Mouse (Mus musculus) cortical plate, adult 2 months (tissue): ENCODE data around the gene Gm1043. TPM values are rescaled to one million over a fixed set of nuclear protein-coding genes. Genes with fewer than 3 reads are reported as not detected.

Source experiments
- H3K27ac ChIP-seq: fragments of 200-500 bp; 2 replicates; pipeline ENCODE4 v1.5.1; 2012; ENCODE audit warnings: low read length, control low read depth, inconsistent platforms; ENCODE audit not compliant: insufficient read depth
- H3K4me1 ChIP-seq: fragments of 200-500 bp; 2 replicates; pipeline ENCODE4 v1.6.1; 2011; ENCODE audit warnings: low read length; ENCODE audit not compliant: control insufficient read depth, insufficient read depth
- H3K4me3 ChIP-seq: fragments of 200-500 bp; 2 replicates; pipeline ENCODE4 v1.5.1; 2011; ENCODE audit warnings: mild to moderate bottlenecking, low read length, control low read depth; ENCODE audit not compliant: insufficient read depth
- CTCF ChIP-seq: fragments of 200-500 bp; IDR thresholded peaks from 2 replicates; pipeline ENCODE4 v1.5.1; 2011; ENCODE audit warnings: mild to moderate bottlenecking, control low read depth, low read length; ENCODE audit not compliant: insufficient read depth; ENCODE audit errors: extremely low read depth
- POLR2A ChIP-seq: fragments of 200-500 bp; IDR thresholded peaks from 2 replicates; pipeline ENCODE4 v1.6.1; 2011; ENCODE audit warnings: mild to moderate bottlenecking, low read length, control low read depth; ENCODE audit not compliant: insufficient read depth; ENCODE audit errors: extremely low read depth
- polyA plus RNA-seq: library from polyadenylated mRNA; depleted of rRNA; stranded (reverse); fragments of >200 nt; gene quantifications from 2 replicates; pipeline ENCODE4 v1.2.3, GENCODE M21; 2012; rRNA removed

The Gm1043 gene
- 18.4 and 20.1 TPM in 2 replicates for polyA plus RNA-seq

DNA sequence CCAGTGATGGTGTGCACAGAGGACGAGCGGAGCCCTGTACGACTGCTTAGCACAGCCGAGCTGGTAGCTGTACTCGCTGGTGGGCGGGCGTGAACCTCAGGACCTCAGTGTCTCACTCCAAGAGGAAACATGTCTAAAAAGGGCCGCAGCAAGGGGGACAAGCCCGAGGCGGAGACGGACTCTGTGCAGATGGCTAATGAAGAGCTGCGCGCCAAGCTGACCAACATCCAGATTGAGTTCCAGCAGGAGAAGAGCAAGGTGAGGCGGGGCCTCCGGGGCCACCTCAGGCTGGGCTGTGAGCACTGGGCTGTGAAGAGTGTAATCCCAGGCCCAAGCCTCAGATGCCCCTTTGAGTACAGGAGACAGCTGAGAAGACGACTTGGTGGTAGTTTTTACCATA is at the start of gene Gm1043:
Gm1043 (plus strand) TSS at position 130 of the 400 bp plus-strand sequence.
- no peak within 1 kb of the TSS for H3K4me3 ChIP-seq
- 0 out of 2 replicates have a peak within 1 kb of the TSS, but pooled peaks have one; percentile 21 for H3K27ac ChIP-seq
- TF ChIP-seq POLR2A: no peak
- TF ChIP-seq CTCF: no peak
- H3K4me1 ChIP-seq: peaks cover 19% of the 10 kb centered on the region

DNA sequence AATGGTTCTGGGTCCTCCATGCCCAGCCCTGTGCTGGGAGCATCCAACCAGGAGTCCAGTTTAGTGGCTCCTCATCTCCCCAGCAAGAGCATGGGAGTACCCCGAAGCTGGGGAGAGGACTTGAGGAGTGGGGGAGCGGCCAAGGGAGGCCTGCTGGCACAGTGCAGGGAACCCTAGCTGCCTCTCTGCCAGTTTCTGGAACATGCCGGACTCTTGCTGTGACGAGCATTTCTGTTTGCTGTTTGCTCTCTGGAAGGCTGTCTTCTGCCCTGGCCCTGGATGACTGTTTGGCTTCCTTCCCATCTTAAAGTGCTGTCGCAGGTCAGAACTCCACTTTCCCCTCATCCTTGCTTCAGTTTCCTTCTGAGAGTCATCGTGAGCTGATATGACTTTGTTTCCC is 49.3 kb upstream of the Gm1043 start:
- H3K27ac ChIP-seq: 0 out of 2 replicates have a peak overlapping the region, but pooled peaks have one; percentile 10
- H3K4me3 ChIP-seq: no peak overlapping the region
- TF ChIP-seq POLR2A (no peak), CTCF (no peak)
- H3K4me1 ChIP-seq: peaks cover 8% of the 10 kb centered on the region

DNA sequence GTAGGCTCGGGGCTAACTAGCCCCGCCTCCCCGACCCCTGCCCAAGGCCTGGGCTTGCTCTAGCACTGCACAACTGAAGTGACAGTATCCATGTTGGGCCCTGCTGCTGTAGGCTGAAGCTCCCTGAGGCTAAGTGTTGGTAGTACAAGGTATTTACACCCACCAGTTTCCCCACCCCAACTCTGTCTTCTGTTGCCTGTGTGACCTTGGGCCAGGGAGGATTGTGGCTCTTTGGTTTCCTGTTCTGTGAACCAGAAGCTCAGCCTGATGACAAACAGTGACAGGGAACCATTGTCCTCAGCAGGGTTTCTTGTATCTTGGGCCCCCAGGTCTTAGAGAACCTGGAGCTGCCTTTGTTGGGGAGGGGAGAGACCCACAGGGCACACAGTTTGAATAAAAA is 48.3 kb upstream of the Gm1043 start:
- TF ChIP-seq POLR2A: no peak
- no peak for TF ChIP-seq CTCF
- peaks cover 10% of the 10 kb centered on the region for H3K4me1 ChIP-seq
- H3K4me3 ChIP-seq: no peak overlapping the region
- no peak overlapping the region for H3K27ac ChIP-seq

DNA sequence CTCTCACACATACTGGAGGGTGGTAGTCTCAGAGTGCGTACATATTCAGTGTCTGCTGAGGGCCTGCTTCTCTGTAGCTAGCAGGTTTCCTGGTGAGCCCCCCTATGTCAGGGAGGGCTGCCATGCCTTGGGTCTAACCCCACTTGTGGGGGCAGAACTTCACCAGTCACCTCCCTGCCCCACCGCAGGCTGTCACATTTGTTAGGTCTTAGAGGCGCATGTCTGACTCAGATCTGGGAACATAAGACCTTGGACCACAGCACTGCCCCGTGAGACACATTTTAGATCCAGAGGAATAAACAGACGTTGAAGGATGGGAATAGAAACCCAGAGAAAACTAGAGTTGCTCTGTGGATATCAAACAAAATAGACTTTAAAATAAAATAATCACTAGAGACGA is 45.3 kb upstream of the Gm1043 start:
- Histone ChIP-seq H3K4me3 (no peak overlapping the region), H3K27ac (no peak overlapping the region), H3K4me1 (peaks cover 17% of the 10 kb centered on the region)
- TF ChIP-seq POLR2A: no peak

DNA sequence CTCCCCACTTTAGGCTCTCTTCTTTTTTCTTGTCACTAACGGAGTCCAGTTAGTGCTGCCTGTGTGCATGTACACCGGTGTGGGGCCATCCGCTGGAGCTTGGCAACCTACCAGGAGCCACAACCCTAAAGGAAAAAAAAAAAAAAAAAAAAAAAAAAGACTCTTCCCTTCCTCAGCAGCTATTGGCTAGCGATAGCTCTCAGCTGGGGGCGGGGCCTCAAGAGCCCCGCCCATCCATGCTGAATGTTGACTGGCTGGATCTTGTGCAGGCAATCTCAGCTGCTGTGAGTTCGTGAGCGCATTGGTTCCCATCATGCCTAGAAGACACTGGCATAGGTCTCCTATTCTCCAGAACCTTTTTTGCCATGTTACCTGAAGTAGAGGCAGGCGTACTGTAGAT is 44.5 kb upstream of the Gm1043 start:
- Histone ChIP-seq H3K27ac (no peak overlapping the region), H3K4me1 (peaks cover 17% of the 10 kb centered on the region), H3K4me3 (no peak overlapping the region)
- no peak for TF ChIP-seq CTCF

DNA sequence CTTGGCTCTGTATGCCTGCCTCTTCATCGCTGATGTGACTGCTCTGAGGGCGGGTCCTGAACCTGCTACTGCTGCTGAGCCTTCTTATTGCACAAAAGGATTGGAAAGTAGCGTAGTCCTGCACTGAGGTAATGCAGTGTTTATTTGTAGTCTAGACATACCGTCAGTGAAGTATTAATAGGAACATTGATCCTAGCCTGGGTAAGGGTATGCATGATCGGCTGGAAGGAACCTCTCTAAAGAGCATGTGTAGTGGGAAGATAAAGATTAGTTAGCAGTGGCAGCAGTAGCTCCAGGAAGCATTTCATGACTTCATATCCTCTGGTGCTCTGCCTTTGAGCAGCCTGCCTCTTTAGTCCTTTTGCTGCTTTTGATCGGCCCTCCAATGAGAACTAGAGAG is 43.5 kb upstream of the Gm1043 start:
- no peak for TF ChIP-seq POLR2A
- no peak for TF ChIP-seq CTCF
- no peak overlapping the region for H3K4me3 ChIP-seq
- peaks cover 15% of the 10 kb centered on the region for H3K4me1 ChIP-seq
- no peak overlapping the region for H3K27ac ChIP-seq

DNA sequence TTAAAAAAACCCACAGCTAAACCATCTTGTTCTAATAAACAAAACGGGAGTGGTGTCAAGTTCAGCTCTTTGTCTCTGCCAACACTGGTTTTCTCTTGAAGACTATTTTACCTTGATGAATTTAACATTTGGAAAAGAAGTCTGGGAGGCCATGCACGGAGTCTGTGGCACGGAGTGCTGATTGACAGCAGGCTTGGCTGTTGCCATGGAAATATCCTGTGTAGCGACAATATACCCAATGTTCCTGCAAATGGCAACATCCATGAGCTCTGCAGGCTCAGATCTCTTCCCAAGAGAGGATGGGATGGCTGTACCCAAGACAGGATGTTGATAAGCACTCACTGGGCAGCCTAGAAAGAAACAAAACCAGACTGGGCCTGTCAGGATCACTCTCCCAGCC is 42.2 kb upstream of the Gm1043 start:
- Histone ChIP-seq H3K4me3 (no peak overlapping the region), H3K27ac (no peak overlapping the region), H3K4me1 (peaks cover 15% of the 10 kb centered on the region)
- TF ChIP-seq POLR2A (no peak), CTCF (no peak)

DNA sequence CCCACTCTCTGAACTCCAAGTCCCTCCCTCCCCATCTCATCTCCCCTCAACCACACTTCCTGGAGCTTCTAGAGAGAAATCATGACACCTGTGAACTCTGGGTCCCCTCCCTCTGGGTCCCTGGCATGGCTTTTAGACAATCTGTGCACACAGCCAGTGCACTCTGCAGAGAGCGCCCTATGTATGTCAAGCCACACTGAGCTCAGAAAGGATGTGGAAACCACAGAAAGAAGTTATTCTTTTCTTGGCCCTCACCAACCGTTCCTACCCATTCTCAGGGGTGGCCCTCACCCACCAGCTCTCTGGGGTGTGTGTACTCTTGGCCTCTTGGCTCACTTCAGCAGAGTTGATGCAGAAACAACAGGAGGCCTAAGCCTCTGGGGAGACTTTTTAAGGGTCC is 40.4 kb upstream of the Gm1043 start:
- peaks cover 13% of the 10 kb centered on the region for H3K4me1 ChIP-seq
- H3K4me3 ChIP-seq: no peak overlapping the region
- no peak overlapping the region for H3K27ac ChIP-seq
- TF ChIP-seq CTCF (no peak), POLR2A (no peak)

DNA sequence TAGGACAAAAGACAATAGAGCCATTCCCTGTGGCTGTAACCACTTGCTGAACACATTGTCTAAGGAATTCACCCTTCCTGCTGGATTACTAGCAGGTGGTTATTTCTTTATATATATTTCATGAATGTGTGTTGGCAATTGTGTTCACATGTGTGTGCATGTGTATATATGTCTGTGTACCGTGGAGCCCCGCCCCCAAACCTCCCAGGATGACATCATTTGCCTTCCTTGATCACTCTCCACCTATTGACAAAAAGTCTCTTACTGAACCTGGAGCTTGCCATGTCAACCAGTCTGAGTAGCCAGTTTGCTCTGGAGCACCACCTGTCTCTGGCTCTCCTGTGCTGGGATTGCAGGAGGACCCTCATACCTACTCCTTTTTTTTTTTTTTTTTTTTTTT is 39.6 kb upstream of the Gm1043 start:
- Histone ChIP-seq H3K27ac (no peak overlapping the region), H3K4me1 (peaks cover 17% of the 10 kb centered on the region), H3K4me3 (no peak overlapping the region)
- TF ChIP-seq CTCF: no peak
- TF ChIP-seq POLR2A: no peak

DNA sequence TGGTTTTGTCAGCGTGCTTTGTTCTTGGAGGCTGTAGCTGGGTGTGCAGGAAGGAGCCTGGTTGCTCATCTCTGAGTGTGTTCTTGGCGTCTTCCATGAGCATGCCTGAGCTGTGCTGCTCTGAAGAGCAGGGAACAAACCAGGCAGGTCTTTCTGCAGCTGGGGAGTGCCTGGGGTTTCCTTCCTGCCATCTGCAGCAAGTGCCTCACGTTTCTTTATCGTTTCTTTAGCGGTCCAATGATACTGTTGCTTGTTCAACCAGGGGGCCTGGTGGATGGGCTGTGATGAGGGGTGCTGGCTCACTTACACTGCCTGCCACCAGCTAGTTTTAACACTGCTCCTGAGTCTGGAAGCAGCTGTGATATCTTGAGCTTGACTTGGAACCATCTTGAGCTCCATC is 38.4 kb upstream of the Gm1043 start:
- H3K4me3 ChIP-seq: no peak overlapping the region
- TF ChIP-seq CTCF (no peak), POLR2A (no peak)
- H3K4me1 ChIP-seq: peaks cover 21% of the 10 kb centered on the region
- H3K27ac ChIP-seq: no peak overlapping the region

DNA sequence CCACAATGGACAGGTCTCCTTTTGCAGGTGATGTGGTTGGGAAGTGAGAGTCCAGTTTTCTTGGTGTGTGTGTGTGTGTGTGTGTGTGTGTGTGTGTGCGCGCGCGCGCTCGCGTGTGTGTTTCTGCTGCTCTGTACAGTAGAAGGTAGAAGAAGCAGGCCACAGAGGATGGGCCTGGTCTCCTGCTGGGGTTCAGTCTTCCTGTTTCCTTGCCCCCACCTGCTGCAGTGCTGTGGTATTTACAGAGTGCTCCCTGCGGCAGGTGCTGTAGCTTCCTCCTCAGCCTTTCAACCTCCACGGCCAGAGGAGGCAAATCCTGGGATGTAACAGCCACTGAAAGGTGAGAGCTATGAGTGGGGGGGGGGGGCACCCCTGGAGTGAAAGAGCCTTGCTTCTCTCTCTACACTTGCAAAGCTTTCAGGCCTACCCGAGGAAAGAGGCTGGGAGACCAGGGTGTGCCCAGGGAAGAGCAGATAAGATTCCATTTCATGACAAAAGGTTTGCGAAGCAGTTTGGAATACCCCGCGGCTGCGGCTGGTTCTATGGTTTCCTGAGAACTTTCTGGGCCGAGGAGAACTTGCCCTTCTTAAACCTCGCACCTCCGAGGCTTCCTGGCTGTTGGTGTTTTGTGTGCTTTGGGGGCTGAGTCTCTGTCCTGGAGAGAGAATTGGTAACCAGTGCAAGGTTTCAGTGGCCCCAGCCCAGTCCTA is 37.8 kb upstream of the Gm1043 start:
- H3K27ac ChIP-seq: no peak overlapping the region
- no peak overlapping the region for H3K4me3 ChIP-seq
- peaks cover 19% of the 10 kb centered on the region for H3K4me1 ChIP-seq
- TF ChIP-seq POLR2A (no peak), CTCF (no peak)

DNA sequence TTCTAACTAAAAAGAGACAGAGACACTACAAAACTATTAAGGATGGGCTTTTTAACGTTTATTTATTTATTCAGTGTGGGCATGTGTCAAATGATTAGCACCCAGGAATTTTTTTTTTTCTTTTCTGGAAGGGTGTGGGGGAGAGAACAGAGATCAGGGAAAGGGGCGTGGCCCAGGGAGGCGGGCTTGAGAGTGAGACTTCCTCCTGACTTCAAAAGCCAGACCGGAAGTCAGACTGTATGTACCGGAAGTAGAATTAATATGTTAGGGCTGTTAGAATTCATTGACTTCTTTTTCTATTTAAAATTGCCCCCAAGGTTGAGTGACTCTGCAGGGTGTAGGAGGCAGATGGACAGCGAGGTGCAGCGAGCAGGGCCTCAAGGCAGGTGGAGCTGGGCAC is 37.2 kb upstream of the Gm1043 start:
- no peak overlapping the region for H3K27ac ChIP-seq
- TF ChIP-seq CTCF: no peak
- H3K4me1 ChIP-seq: peaks cover 21% of the 10 kb centered on the region
- H3K4me3 ChIP-seq: no peak overlapping the region
